Mouse (Mus musculus): Measurements from ENCODE around the gene Nfatc3.

- TF ChIP-seq POLR2A (IDR thresholded peaks at IDR 0.05; ENCODE audit: insufficient read length, low read depth) (no peak), CEBPB (IDR thresholded peaks at IDR 0.05; ENCODE audit: insufficient read depth, poor library complexity, severe bottlenecking) (no peak), MAX (IDR thresholded peaks at IDR 0.05; ENCODE audit: low read depth) (no peak), MYOG (IDR thresholded peaks at IDR 0.05; ENCODE audit: control insufficient read depth in 1 of 3, insufficient read depth in 1 of 3, insufficient read length in 2 of 3, low read depth in 2 of 3) (peak; percentile 50 to 79 (median 61)), TCF3 (IDR thresholded peaks at IDR 0.05; ENCODE audit: insufficient read length, low read depth) (peak; percentile 66)
These were observed 53.9 kb downstream of the Nfatc3 start for GRCm38 (mm10) chr8:106112514-106112913.
